Mouse (Mus musculus): ENCODE results near the gene Tent5b. TPM values are rescaled to one million over a fixed set of nuclear protein-coding genes. Genes with fewer than 3 reads are reported as not detected.

Tent5b gene
- 2.0 and 4.5 TPM in 2 replicates for polyA plus RNA-seq (2012; rRNA removed; ENCODE audit: low replicate concordance)

DNA sequence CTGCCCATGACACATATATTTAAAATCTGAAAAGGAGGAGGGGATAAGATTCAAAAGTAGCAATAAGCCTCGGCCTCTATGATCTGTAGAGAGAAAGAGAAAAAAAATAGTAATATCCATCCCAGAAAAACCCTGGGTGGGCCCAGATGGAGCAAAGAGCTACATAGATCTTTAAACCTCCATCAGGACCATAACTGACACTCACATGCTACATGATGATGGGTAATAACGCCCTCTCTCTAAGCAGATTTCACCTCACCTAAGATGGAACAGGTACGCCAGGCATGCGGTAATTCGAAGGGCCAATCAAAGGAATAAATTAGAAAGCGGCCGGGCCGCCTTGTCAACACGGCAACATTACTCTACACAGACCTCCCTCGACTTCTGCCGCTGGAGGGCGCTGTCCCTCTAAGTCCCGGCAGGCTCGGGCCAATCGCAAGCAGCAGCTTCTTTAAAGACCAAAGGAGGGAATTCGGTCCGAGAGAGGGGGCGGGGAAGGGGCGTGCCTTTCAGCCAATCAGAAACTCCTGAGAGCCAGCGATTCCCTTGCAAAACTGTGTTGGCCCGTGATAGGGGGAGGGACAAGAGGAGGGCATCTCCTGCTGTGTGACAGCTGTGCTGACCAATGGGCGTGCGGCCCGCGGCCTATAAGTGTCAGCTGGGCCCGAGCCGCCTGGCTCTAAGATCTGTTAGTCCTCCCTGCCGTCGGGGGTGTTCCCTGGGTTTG is at the start of gene Tent5b:
Gene Tent5b (plus strand): TSS at position 675 of the 727 bp plus-strand sequence.

GRCm38 (mm10) chr4:133498160-133498724 is 18.3 kb downstream of the Tent5b start, which contains the start of gene Trnp1:
Gene Trnp1 (minus strand): TSS chr4:133498550.

GRCm38 (mm10) chr4:133518601-133519368 is 38.9 kb downstream of the Tent5b start, which contains the start of gene Kdf1:
Gene Kdf1 (plus strand): TSS chr4:133518963.

Other genes with a start within 250 kb of the Tent5b start
- gene Map3k6, start 239.3 kb upstream of the Tent5b start, polyA plus RNA-seq (2012; rRNA removed; ENCODE audit: low replicate concordance), result 21.4 and 66.3 TPM in 2 replicates
- 2.8 and 10.4 TPM in 2 replicates for gene Sytl1, start 217.0 kb upstream of the Tent5b start, polyA plus RNA-seq (2012; rRNA removed; ENCODE audit: low replicate concordance)
- 113 and 116 TPM in 2 replicates for gene Tmem222, start 202.3 kb upstream of the Tent5b start, polyA plus RNA-seq (2012; rRNA removed; ENCODE audit: low replicate concordance)
- gene Wdtc1, start 126.7 kb upstream of the Tent5b start, polyA plus RNA-seq (2012; rRNA removed; ENCODE audit: low replicate concordance), result 35.6 and 46.2 TPM in 2 replicates
- gene Slc9a1, start 110.4 kb upstream of the Tent5b start, polyA plus RNA-seq (2012; rRNA removed; ENCODE audit: low replicate concordance), result 30.6 and 46.0 TPM in 2 replicates
- gene Trnp1, start 18.4 kb downstream of the Tent5b start, polyA plus RNA-seq (2012; rRNA removed; ENCODE audit: low replicate concordance), result 3.1 TPM in 2 replicates
- gene Kdf1, start 38.8 kb downstream of the Tent5b start, polyA plus RNA-seq (2012; rRNA removed; ENCODE audit: low replicate concordance), result 9.2 TPM in 1 of 2 replicates, not detected in the other
- gene Nudc, start 65.9 kb downstream of the Tent5b start, polyA plus RNA-seq (2012; rRNA removed; ENCODE audit: low replicate concordance), result 35.3 and 61.0 TPM in 2 replicates
- gene Nr0b2, start 73.2 kb downstream of the Tent5b start, polyA plus RNA-seq (2012; rRNA removed; ENCODE audit: low replicate concordance), result 0.28 TPM in 1 of 2 replicates, not detected in the other
- 3.8 and 5.0 TPM in 2 replicates for gene Gpatch3, start 94.6 kb downstream of the Tent5b start, polyA plus RNA-seq (2012; rRNA removed; ENCODE audit: low replicate concordance)
- 28.4 and 33.3 TPM in 2 replicates for gene Gpn2, start 104.2 kb downstream of the Tent5b start, polyA plus RNA-seq (2012; rRNA removed; ENCODE audit: low replicate concordance)
- gene Sfn, start 122.0 kb downstream of the Tent5b start, polyA plus RNA-seq (2012; rRNA removed; ENCODE audit: low replicate concordance), result 4.3 and 10.0 TPM in 2 replicates
- 42.4 and 51.5 TPM in 2 replicates for gene Zdhhc18, start 170.0 kb downstream of the Tent5b start, polyA plus RNA-seq (2012; rRNA removed; ENCODE audit: low replicate concordance)
- gene Pigv, start 192.5 kb downstream of the Tent5b start, polyA plus RNA-seq (2012; rRNA removed; ENCODE audit: low replicate concordance), result 9.1 and 14.4 TPM in 2 replicates